Mouse (Mus musculus) intestine, embryonic 15.5 days (tissue): Measurements from ENCODE around the gene Mtcl1. TPM values are rescaled to one million over a fixed set of nuclear protein-coding genes. Genes with fewer than 3 reads are reported as not detected.
A peak's percentile ranks its signal among the peaks of the same experiment; 100 is the strongest.

Experiments
- ATAC-seq: fragments of 200-750 bp; cut with Nextera tagmentation; 2 replicates; pipeline ENCODE4 v1.8.0; 2017; ENCODE audit warnings: moderate TSS enrichment, moderate library complexity
- H3K27ac ChIP-seq: fragments of 300-500 bp; sonication (generic); 2 replicates; pipeline ENCODE4 v1.5.1; 2015; ENCODE audit warnings: mild to moderate bottlenecking, inconsistent platforms
- H3K27me3 ChIP-seq: fragments of 300-500 bp; sonication (generic); replicated peaks from 2 replicates; pipeline ENCODE4 v1.6.1; 2015; ENCODE audit warnings: inconsistent platforms
- H3K36me3 ChIP-seq: fragments of 300-500 bp; sonication (generic); 2 replicates; pipeline ENCODE4 v1.6.1; 2015; ENCODE audit warnings: inconsistent platforms
- H3K4me1 ChIP-seq: fragments of 300-500 bp; sonication (generic); replicated peaks from 2 replicates; pipeline ENCODE4 v1.6.1; 2015; ENCODE audit warnings: inconsistent platforms
- H3K4me2 ChIP-seq: fragments of 300-500 bp; sonication (generic); replicated peaks from 2 replicates; pipeline ENCODE4 v1.6.1; 2015; ENCODE audit warnings: mild to moderate bottlenecking, inconsistent platforms
- H3K4me3 ChIP-seq: fragments of 300-500 bp; sonication (generic); replicated peaks from 2 replicates; pipeline ENCODE4 v1.5.1; 2015; ENCODE audit warnings: inconsistent platforms
- H3K9ac ChIP-seq: fragments of 300-500 bp; sonication (generic); 2 replicates; pipeline ENCODE4 v1.6.1; 2015; ENCODE audit warnings: inconsistent platforms
- H3K9me3 ChIP-seq: fragments of 300-500 bp; sonication (generic); 2 replicates; pipeline ENCODE4 v1.6.1; 2016; ENCODE audit warnings: inconsistent platforms
- WGBS: fragments of 180-500 bp; shearing (Covaris S2); methylation state at CpG from one replicate; pipeline ENCODE4 v1.1.7; 2015; 5-methylcytosine and 5-hydroxymethylcytosine counted together
- polyA plus RNA-seq: library from polyadenylated mRNA; unstranded; fragments of >200 nt; fragmentation: Nextera tagmentation; extraction: Ambion mirVana; gene quantifications from 2 replicates; pipeline ENCODE4 v1.2.1, GENCODE M21; 2015

Mtcl1 gene
- polyA plus RNA-seq, 1 experiment from 2014 or later, result 5.5 TPM

GRCm38 (mm10) chr17:66352219-66352618 is 97.3 kb downstream of the Mtcl1 start:
- Histone ChIP-seq H3K27me3 (no peaks in the 10 kb centered on the region), H3K9me3 (no peaks in the 10 kb centered on the region), H3K4me2 (peak overlapping the region; percentile 37; the same call in 1 of the 2 replicates), H3K9ac (no peak overlapping the region), H3K4me1 (peaks cover 26% of the 10 kb centered on the region; the same call in 1 of the 2 replicates), H3K36me3 (no peaks in the 10 kb centered on the region), H3K4me3 (no peak overlapping the region), H3K27ac (0 out of 2 replicates have a peak overlapping the region, but pooled peaks have one; percentile 49)
- WGBS, result 49% methylated on average over 6 of the region's 6 CpGs
- ATAC-seq, result no peak

- Histone ChIP-seq H3K9ac (no peak overlapping the region), H3K4me2 (no peak overlapping the region), H3K9me3 (no peaks in the 10 kb centered on the region), H3K4me3 (no peak overlapping the region), H3K27ac (no peak overlapping the region), H3K36me3 (no peaks in the 10 kb centered on the region), H3K4me1 (peaks cover 26% of the 10 kb centered on the region; the same call in 1 of the 2 replicates), H3K27me3 (no peaks in the 10 kb centered on the region)
- ATAC-seq, result no peak
- WGBS, result 87% methylated on average over 11 of the region's 11 CpGs
Observed at GRCm38 (mm10) chr17:66350689-66351088, 98.9 kb downstream of the Mtcl1 start.

GRCm38 (mm10) chr17:66350127-66350526 is 99.4 kb downstream of the Mtcl1 start:
- Histone ChIP-seq H3K27ac (no peak overlapping the region), H3K9ac (no peak overlapping the region), H3K27me3 (no peaks in the 10 kb centered on the region), H3K4me1 (peaks cover 26% of the 10 kb centered on the region; the same call in 1 of the 2 replicates), H3K4me3 (no peak overlapping the region), H3K36me3 (no peaks in the 10 kb centered on the region), H3K9me3 (no peaks in the 10 kb centered on the region), H3K4me2 (no peak overlapping the region)
- 60% methylated on average over 15 of the region's 15 CpGs for WGBS
- ATAC-seq, result no peak

GRCm38 (mm10) chr17:66346378-66346777 is 103.2 kb downstream of the Mtcl1 start:
- no peaks in the 10 kb centered on the region for H3K36me3 ChIP-seq
- 72% methylated on average over 11 of the region's 11 CpGs for WGBS
- no peak overlapping the region for H3K4me3 ChIP-seq
- no peak overlapping the region for H3K4me2 ChIP-seq
- H3K4me1 ChIP-seq, result 0 out of 2 replicates have a peak, but pooled peaks cover 2% of the 10 kb centered on the region
- no peaks in the 10 kb centered on the region for H3K9me3 ChIP-seq
- H3K27ac ChIP-seq, result no peak overlapping the region
- no peak for ATAC-seq
- no peak overlapping the region for H3K9ac ChIP-seq
- no peaks in the 10 kb centered on the region for H3K27me3 ChIP-seq

- H3K9me3 ChIP-seq, result no peaks in the 10 kb centered on the region
- no peaks in the 10 kb centered on the region for H3K27me3 ChIP-seq
- no peaks in the 10 kb centered on the region for H3K4me1 ChIP-seq
- WGBS, result 84% methylated on average over 15 of the region's 15 CpGs
- no peak overlapping the region for H3K27ac ChIP-seq
- no peak for ATAC-seq
- H3K4me2 ChIP-seq, result no peak overlapping the region
- H3K36me3 ChIP-seq, result no peaks in the 10 kb centered on the region
- no peak overlapping the region for H3K9ac ChIP-seq
- no peak overlapping the region for H3K4me3 ChIP-seq
Observed at GRCm38 (mm10) chr17:66345680-66346079, 103.9 kb downstream of the Mtcl1 start.

- 94% methylated on average over 18 of the region's 18 CpGs for WGBS
- no peaks in the 10 kb centered on the region for H3K9me3 ChIP-seq
- no peaks in the 10 kb centered on the region for H3K27me3 ChIP-seq
- H3K4me2 ChIP-seq, result no peak overlapping the region
- no peaks in the 10 kb centered on the region for H3K4me1 ChIP-seq
- H3K4me3 ChIP-seq, result no peak overlapping the region
- ATAC-seq, result no peak
- H3K36me3 ChIP-seq, result no peaks in the 10 kb centered on the region
- no peak overlapping the region for H3K27ac ChIP-seq
- no peak overlapping the region for H3K9ac ChIP-seq
Observed at GRCm38 (mm10) chr17:66342932-66343331, 106.6 kb downstream of the Mtcl1 start.

GRCm38 (mm10) chr17:66341670-66342069 is 107.9 kb downstream of the Mtcl1 start:
- Histone ChIP-seq H3K4me3 (no peak overlapping the region), H3K36me3 (no peaks in the 10 kb centered on the region), H3K27ac (no peak overlapping the region), H3K27me3 (no peaks in the 10 kb centered on the region), H3K9me3 (no peaks in the 10 kb centered on the region), H3K4me2 (no peak overlapping the region), H3K9ac (no peak overlapping the region), H3K4me1 (no peaks in the 10 kb centered on the region)
- no peak for ATAC-seq
- WGBS, result 75% methylated on average over 6 of the region's 6 CpGs

GRCm38 (mm10) chr17:66340798-66341197 is 108.8 kb downstream of the Mtcl1 start:
- Histone ChIP-seq H3K9ac (no peak overlapping the region), H3K4me3 (no peak overlapping the region), H3K36me3 (no peaks in the 10 kb centered on the region), H3K9me3 (no peaks in the 10 kb centered on the region), H3K4me1 (no peaks in the 10 kb centered on the region), H3K4me2 (no peak overlapping the region), H3K27ac (no peak overlapping the region), H3K27me3 (no peaks in the 10 kb centered on the region)
- 84% methylated on average over 12 of the region's 12 CpGs for WGBS
- no peak for ATAC-seq

- H3K27me3 ChIP-seq, result no peaks in the 10 kb centered on the region
- no peak for ATAC-seq
- no peak overlapping the region for H3K4me3 ChIP-seq
- WGBS, result 81% methylated on average over 13 of the region's 13 CpGs
- no peak overlapping the region for H3K4me2 ChIP-seq
- no peak overlapping the region for H3K27ac ChIP-seq
- H3K36me3 ChIP-seq, result no peaks in the 10 kb centered on the region
- H3K9ac ChIP-seq, result no peak overlapping the region
- no peaks in the 10 kb centered on the region for H3K4me1 ChIP-seq
- H3K9me3 ChIP-seq, result no peaks in the 10 kb centered on the region
Observed at GRCm38 (mm10) chr17:66337929-66338328, 111.6 kb downstream of the Mtcl1 start.

- H3K9me3 ChIP-seq, result no peaks in the 10 kb centered on the region
- H3K4me2 ChIP-seq, result no peak overlapping the region
- H3K9ac ChIP-seq, result no peak overlapping the region
- no peak overlapping the region for H3K4me3 ChIP-seq
- H3K27me3 ChIP-seq, result no peaks in the 10 kb centered on the region
- no peaks in the 10 kb centered on the region for H3K36me3 ChIP-seq
- no peak overlapping the region for H3K27ac ChIP-seq
- H3K4me1 ChIP-seq, result no peaks in the 10 kb centered on the region
- ATAC-seq, result no peak
- WGBS, result 94% methylated on average over 10 of the region's 10 CpGs
Observed at GRCm38 (mm10) chr17:66335568-66335967, 114.0 kb downstream of the Mtcl1 start.

GRCm38 (mm10) chr17:66334894-66335293 is 114.7 kb downstream of the Mtcl1 start:
- no peaks in the 10 kb centered on the region for H3K36me3 ChIP-seq
- H3K9ac ChIP-seq, result no peak overlapping the region
- H3K9me3 ChIP-seq, result no peaks in the 10 kb centered on the region
- no peak overlapping the region for H3K27ac ChIP-seq
- ATAC-seq, result no peak
- H3K27me3 ChIP-seq, result no peaks in the 10 kb centered on the region
- H3K4me1 ChIP-seq, result no peaks in the 10 kb centered on the region
- no peak overlapping the region for H3K4me2 ChIP-seq
- H3K4me3 ChIP-seq, result no peak overlapping the region
- 70% methylated on average over 4 of the region's 4 CpGs for whole genome bisulfite sequencing

GRCm38 (mm10) chr17:66331207-66331606 is 118.3 kb downstream of the Mtcl1 start:
- no peak overlapping the region for H3K27ac ChIP-seq
- H3K27me3 ChIP-seq, result no peaks in the 10 kb centered on the region
- no peak overlapping the region for H3K9ac ChIP-seq
- no peaks in the 10 kb centered on the region for H3K36me3 ChIP-seq
- H3K4me3 ChIP-seq, result no peak overlapping the region
- no peaks in the 10 kb centered on the region for H3K9me3 ChIP-seq
- ATAC-seq, result no peak
- WGBS, result 63% methylated on average over 6 of the region's 6 CpGs
- H3K4me1 ChIP-seq, result no peaks in the 10 kb centered on the region
- no peak overlapping the region for H3K4me2 ChIP-seq

GRCm38 (mm10) chr17:66326552-66327045 is 123.0 kb downstream of the Mtcl1 start:
- H3K4me3 ChIP-seq, result no peak overlapping the region
- peaks cover 9% of the 10 kb centered on the region; the same call in 1 of the 2 replicates for H3K4me1 ChIP-seq
- no peaks in the 10 kb centered on the region for H3K36me3 ChIP-seq
- no peak for ATAC-seq
- H3K4me2 ChIP-seq, result no peak overlapping the region
- no peak overlapping the region for H3K9ac ChIP-seq
- H3K27ac ChIP-seq, result no peak overlapping the region
- H3K9me3 ChIP-seq, result no peaks in the 10 kb centered on the region
- H3K27me3 ChIP-seq, result no peaks in the 10 kb centered on the region
- WGBS, result 79% methylated on average over 5 of the region's 5 CpGs
